Mouse (Mus musculus): ENCODE measurements around the gene Gm28043.

DNA sequence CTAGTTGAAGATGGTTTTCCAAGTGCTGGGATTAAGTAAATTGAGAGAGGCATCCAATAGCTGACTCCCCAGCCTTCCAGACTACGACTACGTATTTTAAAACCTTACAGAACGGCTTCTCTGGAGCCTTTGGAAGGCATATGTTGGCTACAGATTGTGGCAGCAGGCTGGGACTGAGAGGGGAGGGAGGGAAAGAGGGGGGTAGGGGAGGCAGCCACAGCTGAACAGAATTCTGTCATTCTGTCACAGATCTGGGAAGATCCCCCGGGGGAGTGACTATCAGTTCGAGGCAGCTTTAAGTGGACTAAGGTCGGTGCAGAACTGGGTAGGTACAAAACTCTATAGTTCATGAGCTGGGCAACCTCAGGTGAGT, 117.3 kb downstream of the Gm28043 start:
- TF ChIP-seq REST (IDR thresholded peaks at IDR 0.05; ENCODE audit: insufficient read depth, insufficient read length) (no peak), USF1 (IDR thresholded peaks at IDR 0.05; ENCODE audit: low read depth) (no peak), TCF12 (IDR thresholded peaks at IDR 0.05; ENCODE audit: insufficient read depth, poor library complexity, severe bottlenecking) (no peak), E2F4 (IDR thresholded peaks at IDR 0.05; ENCODE audit: insufficient read depth) (no peak), POLR2A (IDR thresholded peaks at IDR 0.05; ENCODE audit: insufficient read length, low read depth) (no peak), SRF (IDR thresholded peaks at IDR 0.05; ENCODE audit: control insufficient read depth, insufficient read length, low read depth) (no peak), MYOD1 (IDR thresholded peaks at IDR 0.05; ENCODE audit: control insufficient read depth in 1 of 3, insufficient read length in 2 of 3, low read depth in 2 of 3) (no peak), MAX (IDR thresholded peaks at IDR 0.05; ENCODE audit: low read depth) (no peak), POLR2AphosphoS2 (IDR thresholded peaks at IDR 0.05; ENCODE audit: insufficient read length, low read depth) (no peak), CEBPB (IDR thresholded peaks at IDR 0.05; ENCODE audit: insufficient read depth, poor library complexity, severe bottlenecking) (no peak), MYOG (IDR thresholded peaks at IDR 0.05; ENCODE audit: control insufficient read depth in 1 of 3, insufficient read depth in 1 of 3, insufficient read length in 2 of 3, low read depth in 2 of 3) (no peak), TCF3 (IDR thresholded peaks at IDR 0.05; ENCODE audit: insufficient read length, low read depth) (no peak)
